Mouse (Mus musculus) forebrain, postnatal 0 days (tissue): ENCODE measurements around the gene Ddx25. TPM values are rescaled to one million over a fixed set of nuclear protein-coding genes. Genes with fewer than 3 reads are reported as not detected.

Experiments
- ATAC-seq: fragments of 200-750 bp; cut with Nextera tagmentation; 2 replicates; pipeline ENCODE4 v1.8.0; 2017; ENCODE audit warnings: mild to moderate bottlenecking, moderate library complexity
- DNase-seq: peaks from one replicate; pipeline ENCODE4 v3.0.0-alpha.2; 2015
- H3K27ac ChIP-seq: fragments of 300-500 bp; sonication (generic); 2 replicates; pipeline ENCODE4 v1.5.1; 2014; ENCODE audit warnings: low read depth, mild to moderate bottlenecking, antibody characterized with exemption, low read length, moderate library complexity, mixed read lengths
- H3K27me3 ChIP-seq: fragments of 300-500 bp; sonication (generic); 2 replicates; pipeline ENCODE4 v1.6.1; 2014; ENCODE audit warnings: mild to moderate bottlenecking, low read length, mixed read lengths; ENCODE audit not compliant: insufficient read depth
- H3K36me3 ChIP-seq: fragments of 300-500 bp; sonication (generic); 2 replicates; pipeline ENCODE4 v1.6.1; 2014; ENCODE audit warnings: mild to moderate bottlenecking, moderate library complexity; ENCODE audit not compliant: insufficient read depth
- H3K4me1 ChIP-seq: fragments of 300-500 bp; sonication (generic); 2 replicates; pipeline ENCODE4 v1.6.1; 2014; ENCODE audit warnings: antibody characterized with exemption; ENCODE audit not compliant: insufficient read depth
- H3K4me2 ChIP-seq: fragments of 300-500 bp; sonication (generic); 2 replicates; pipeline ENCODE4 v1.6.1; 2014; ENCODE audit warnings: low read depth, mild to moderate bottlenecking, moderate library complexity
- H3K4me3 ChIP-seq: fragments of 300-500 bp; sonication (generic); 2 replicates; pipeline ENCODE4 v1.5.1; 2014; ENCODE audit warnings: low read depth, low read length, mixed read lengths
- H3K9ac ChIP-seq: fragments of 300-500 bp; sonication (generic); 2 replicates; pipeline ENCODE4 v1.6.1; 2014; ENCODE audit warnings: mild to moderate bottlenecking
- H3K9me3 ChIP-seq: fragments of 300-500 bp; sonication (generic); 2 replicates; pipeline ENCODE4 v1.6.1; 2016; ENCODE audit warnings: low read length
- CTCF ChIP-seq: sonication (generic); IDR thresholded peaks from 2 replicates; pipeline ENCODE4 v1.5.1; 2016; ENCODE audit warnings: antibody characterized with exemption, control low read depth, low read depth
- WGBS: fragments of 180-500 bp; shearing (Covaris S2); extraction: QIAGEN DNeasy Blood & Tissue Kit; methylation state at CpG from one replicate; pipeline ENCODE4 v1.1.7; 2014; 5-methylcytosine and 5-hydroxymethylcytosine counted together
- polyA plus RNA-seq: library from polyadenylated mRNA; unstranded; fragments of >200 nt; fragmentation: Nextera tagmentation; extraction: Ambion mirVana; gene quantifications from 2 replicates; pipeline ENCODE4 v1.2.1, GENCODE M21; 2015
- total RNA-seq: library from RNA; depleted of rRNA; stranded (reverse); fragments of >200 nt; gene quantifications from 2 replicates; pipeline ENCODE4 v1.2.3, GENCODE M21; 2014

Ddx25 gene
- total and polyA plus RNA-seq, 2 experiments from 2014 or later = 22.2 to 25.6 TPM

GRCm38 (mm10) chr9:35516711-35517110 is 41.6 kb downstream of the Ddx25 start:
- no peaks in the 10 kb centered on the region for H3K36me3 ChIP-seq
- no peak overlapping the region for H3K27ac ChIP-seq
- H3K9me3 ChIP-seq = no peaks in the 10 kb centered on the region
- H3K27me3 ChIP-seq = no peaks in the 10 kb centered on the region
- H3K4me2 ChIP-seq = no peak overlapping the region
- DNase-seq (no peak), ATAC-seq (no peak)
- no peak overlapping the region for H3K4me3 ChIP-seq
- WGBS = 94% methylated on average over 16 of the region's 16 CpGs
- no peaks in the 10 kb centered on the region for H3K4me1 ChIP-seq
- no peak overlapping the region for H3K9ac ChIP-seq
- no peak for TF ChIP-seq CTCF

DNA sequence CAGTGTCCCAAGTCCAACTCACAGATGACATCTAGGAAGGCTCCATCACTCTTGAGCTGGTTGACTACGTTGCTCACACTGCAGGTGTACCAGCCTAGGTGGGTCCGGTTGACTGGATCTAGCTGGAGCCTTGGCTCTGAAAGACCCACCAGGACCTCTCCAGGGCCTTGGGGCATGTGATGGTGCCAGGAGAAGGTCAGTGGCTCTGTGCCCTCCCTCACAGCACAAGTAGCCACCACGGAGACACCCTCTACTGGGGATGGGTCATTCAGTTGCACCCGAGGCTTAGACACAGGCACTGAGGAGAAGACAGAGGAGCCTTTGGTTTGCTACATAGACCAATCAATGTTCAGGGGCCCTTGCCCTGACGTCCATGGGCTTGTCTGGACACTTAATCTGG is 42.1 kb downstream of the Ddx25 start:
- DNase-seq (no peak), ATAC-seq (no peak)
- no peaks in the 10 kb centered on the region for H3K27me3 ChIP-seq
- H3K36me3 ChIP-seq = no peaks in the 10 kb centered on the region
- H3K4me1 ChIP-seq = no peaks in the 10 kb centered on the region
- TF ChIP-seq CTCF = no peak
- H3K4me3 ChIP-seq = no peak overlapping the region
- H3K9ac ChIP-seq = no peak overlapping the region
- no peaks in the 10 kb centered on the region for H3K9me3 ChIP-seq
- WGBS = 81% methylated on average over 5 of the region's 5 CpGs
- no peak overlapping the region for H3K27ac ChIP-seq
- H3K4me2 ChIP-seq = no peak overlapping the region

GRCm38 (mm10) chr9:35513900-35514299 is 44.4 kb downstream of the Ddx25 start:
- H3K4me1 ChIP-seq = no peaks in the 10 kb centered on the region
- no peak overlapping the region for H3K4me3 ChIP-seq
- H3K4me2 ChIP-seq = no peak overlapping the region
- TF ChIP-seq CTCF = no peak
- no peak for DNase-seq
- ATAC-seq = no peak
- no peaks in the 10 kb centered on the region for H3K9me3 ChIP-seq
- H3K27ac ChIP-seq = no peak overlapping the region
- H3K36me3 ChIP-seq = no peaks in the 10 kb centered on the region
- WGBS = 82% methylated on average over 4 of the region's 4 CpGs
- H3K27me3 ChIP-seq = no peaks in the 10 kb centered on the region
- no peak overlapping the region for H3K9ac ChIP-seq

- peak; percentile 92 for ATAC-seq
- Histone ChIP-seq H3K4me2 (no peak overlapping the region), H3K4me1 (no peaks in the 10 kb centered on the region), H3K27me3 (no peaks in the 10 kb centered on the region), H3K4me3 (no peak overlapping the region), H3K9me3 (no peaks in the 10 kb centered on the region), H3K27ac (peak overlapping the region; percentile 54), H3K36me3 (peaks cover 12% of the 10 kb centered on the region), H3K9ac (no peak overlapping the region)
- 24% methylated on average over 8 of the region's 8 CpGs for WGBS
- TF ChIP-seq CTCF = no peak
- DNase-seq = peak; percentile 81
These were observed 50.1 kb downstream of the Ddx25 start for GRCm38 (mm10) chr9:35508234-35508633.

DNA sequence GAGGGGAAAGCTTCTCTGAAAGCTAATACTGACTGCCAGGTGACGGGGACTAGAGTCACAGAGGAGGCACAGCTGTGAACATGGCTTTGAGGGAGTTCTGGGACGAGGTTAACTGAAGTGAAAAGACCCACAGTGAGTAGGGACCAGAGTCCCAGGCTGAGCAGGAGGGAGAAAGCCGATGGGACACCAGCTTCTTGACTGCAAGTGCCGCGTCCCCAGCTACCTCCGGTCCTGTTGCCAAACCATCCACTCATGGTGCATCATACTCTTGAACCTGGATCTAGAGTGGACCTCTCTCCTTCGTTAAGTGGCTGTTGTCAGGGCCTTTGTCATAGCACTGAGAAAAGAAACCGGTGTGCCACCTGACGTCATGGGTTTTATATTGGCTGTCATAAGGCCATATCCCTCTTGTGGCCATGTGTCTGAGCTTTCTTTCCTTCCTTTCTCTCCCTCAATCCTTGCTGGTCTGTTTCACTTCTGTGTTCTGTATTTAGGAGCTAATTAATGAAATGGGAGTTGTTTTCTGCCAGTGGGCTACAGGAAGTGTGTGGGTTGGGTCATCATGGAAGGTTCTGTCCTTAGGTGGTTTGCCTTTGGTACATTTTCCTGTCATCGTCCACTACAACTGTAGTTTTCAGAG is 55.8 kb downstream of the Ddx25 start:
- Histone ChIP-seq H3K4me1 (no peaks in the 10 kb centered on the region), H3K4me2 (no peak overlapping the region), H3K9me3 (no peaks in the 10 kb centered on the region), H3K27me3 (no peaks in the 10 kb centered on the region), H3K4me3 (no peak overlapping the region), H3K27ac (no peak overlapping the region), H3K36me3 (peaks cover 26% of the 10 kb centered on the region), H3K9ac (no peak overlapping the region)
- WGBS = 80% methylated on average over 10 of the region's 10 CpGs
- DNase-seq (no peak), ATAC-seq (no peak)
- no peak for TF ChIP-seq CTCF

- Histone ChIP-seq H3K27me3 (no peaks in the 10 kb centered on the region), H3K4me3 (no peak overlapping the region), H3K36me3 (peaks cover 23% of the 10 kb centered on the region), H3K9ac (no peak overlapping the region), H3K4me2 (no peak overlapping the region), H3K27ac (no peak overlapping the region), H3K9me3 (no peaks in the 10 kb centered on the region), H3K4me1 (no peaks in the 10 kb centered on the region)
- WGBS = 56% methylated on average over 6 of the region's 6 CpGs
- no peak for TF ChIP-seq CTCF
- DNase-seq = no peak
- ATAC-seq = no peak
These were observed 58.4 kb downstream of the Ddx25 start for GRCm38 (mm10) chr9:35499946-35500345.

DNA sequence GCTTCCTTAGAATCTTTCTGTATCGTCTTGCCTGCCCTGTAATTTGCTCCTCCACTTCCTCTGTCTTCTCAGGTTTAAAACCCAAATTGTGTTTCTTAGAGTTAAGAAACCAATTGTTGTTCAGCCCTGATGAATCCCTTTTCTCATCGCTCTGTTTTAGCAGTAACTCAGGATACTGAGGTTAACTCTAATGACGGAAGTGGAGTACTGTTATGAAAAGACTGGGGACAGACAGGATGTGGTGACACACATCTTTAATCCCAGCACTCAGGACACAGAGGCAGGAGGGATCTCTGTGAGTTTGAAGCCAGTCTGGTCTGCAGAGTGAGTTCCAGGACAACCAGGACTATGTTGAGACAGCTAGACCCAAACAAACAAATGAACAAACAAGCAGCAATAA is 62.9 kb downstream of the Ddx25 start:
- DNase-seq (no peak), ATAC-seq (no peak)
- H3K4me1 ChIP-seq = no peaks in the 10 kb centered on the region
- no peak overlapping the region for H3K4me3 ChIP-seq
- H3K27ac ChIP-seq = no peak overlapping the region
- no peaks in the 10 kb centered on the region for H3K9me3 ChIP-seq
- WGBS = 77% methylated on average over 3 of the region's 3 CpGs
- no peaks in the 10 kb centered on the region for H3K27me3 ChIP-seq
- TF ChIP-seq CTCF = no peak
- H3K36me3 ChIP-seq = peaks cover 7% of the 10 kb centered on the region
- no peak overlapping the region for H3K9ac ChIP-seq
- no peak overlapping the region for H3K4me2 ChIP-seq

GRCm38 (mm10) chr9:35494937-35495336 is 63.4 kb downstream of the Ddx25 start:
- 69% methylated on average over 4 of the region's 4 CpGs for WGBS
- Histone ChIP-seq H3K27me3 (no peaks in the 10 kb centered on the region), H3K4me1 (no peaks in the 10 kb centered on the region), H3K4me3 (no peak overlapping the region), H3K27ac (no peak overlapping the region), H3K9me3 (no peaks in the 10 kb centered on the region), H3K36me3 (peaks cover 5% of the 10 kb centered on the region), H3K9ac (no peak overlapping the region), H3K4me2 (no peak overlapping the region)
- ATAC-seq = no peak
- DNase-seq = no peak
- no peak for TF ChIP-seq CTCF
